Mouse (Mus musculus) lung, adult 2 months (tissue): ENCODE results near the gene Gal3st2c.
"Not testable (repeated sequence)": the region's sequence is repeated elsewhere in the genome, so short reads cannot be mapped to it uniquely, and the experiment has no call there.

ENCODE experiments used
- CTCF ChIP-seq: fragments of 200-500 bp; IDR thresholded peaks from 2 replicates; pipeline ENCODE4 v1.5.1; 2011; ENCODE audit warnings: mild to moderate bottlenecking, low read length, control low read depth; ENCODE audit not compliant: insufficient read depth
- POLR2A ChIP-seq: fragments of 200-500 bp; IDR thresholded peaks from 2 replicates; pipeline ENCODE4 v1.6.1; 2011; ENCODE audit warnings: low read depth, mild to moderate bottlenecking, control low read depth, low read length, borderline replicate concordance; ENCODE audit errors: extremely low read depth

DNA sequence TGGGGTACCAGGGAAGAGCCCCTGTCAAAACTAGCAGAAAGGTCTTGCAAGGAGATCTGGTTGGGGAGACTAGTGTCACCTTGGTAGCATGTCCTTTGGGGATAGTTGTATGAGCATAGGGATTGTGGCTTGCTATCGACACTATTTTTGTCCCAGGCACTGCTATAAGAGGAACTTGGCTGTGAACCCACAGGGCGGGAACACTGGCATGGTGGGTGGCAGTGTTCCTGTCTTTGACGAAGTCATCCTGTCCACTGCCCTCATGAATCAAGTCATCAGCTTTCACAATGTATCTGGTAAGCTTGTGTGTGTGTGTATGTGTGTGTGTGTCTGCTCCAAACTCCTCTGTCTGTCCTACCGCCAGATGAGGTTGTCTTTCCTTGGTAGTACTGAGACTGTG is 14.5 kb upstream of the Gal3st2c start:
- not testable (repeated sequence) for TF ChIP-seq POLR2A, CTCF
